Mouse (Mus musculus): ENCODE data around the gene Pithd1. TPM values are rescaled to one million over a fixed set of nuclear protein-coding genes. Genes with fewer than 3 reads are reported as not detected.
A peak's percentile ranks its signal among the peaks of the same experiment; 100 is the strongest.
"Not testable (repeated sequence)": the region's sequence is repeated elsewhere in the genome, so short reads cannot be mapped to it uniquely, and the experiment has no call there.

Pithd1 gene
- total RNA-seq, 1 experiment from 2014 or later, result 30.6 TPM

GRCm38 (mm10) chr4:135993941-135994340 lies 6.9 kb upstream of the Pithd1 start:
- ATAC-seq (replicated peaks; ENCODE audit: low read depth, poor library complexity, severe bottlenecking), result no peak

GRCm38 (mm10) chr4:135987714-135988113 lies 650 bp upstream of the Pithd1 start:
- no peak for ATAC-seq (replicated peaks; ENCODE audit: low read depth, poor library complexity, severe bottlenecking)

- ATAC-seq (replicated peaks; ENCODE audit: low read depth, poor library complexity, severe bottlenecking), result no peak
Measured at GRCm38 (mm10) chr4:135986301-135986942, 642 bp downstream of the Pithd1 start.

GRCm38 (mm10) chr4:135985769-135986168 lies 1.3 kb downstream of the Pithd1 start:
- ATAC-seq (replicated peaks; ENCODE audit: low read depth, poor library complexity, severe bottlenecking), result no peak

DNA sequence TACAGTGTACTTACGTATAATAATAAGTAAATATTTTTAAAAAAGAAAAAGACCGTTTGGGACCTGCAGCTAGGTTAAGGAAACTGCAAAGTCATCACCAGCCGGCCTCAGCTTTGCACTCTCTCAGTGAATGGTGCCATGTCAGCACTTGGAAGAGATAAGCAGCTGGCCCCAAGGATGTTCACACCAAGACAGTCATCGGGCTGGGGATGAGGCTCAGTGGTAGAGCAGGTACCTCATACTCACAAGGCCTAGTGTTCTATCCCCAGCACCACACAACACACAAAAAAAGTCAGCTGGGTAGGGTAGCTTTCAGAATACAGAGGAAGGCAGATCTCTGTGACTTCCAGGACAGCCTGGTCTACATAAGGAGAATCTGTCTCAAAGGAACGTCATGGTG lies 1.9 kb downstream of the Pithd1 start:
- ATAC-seq (replicated peaks; ENCODE audit: low read depth, poor library complexity, severe bottlenecking), result peak; percentile 57; the same call in 1 of the 2 replicates

GRCm38 (mm10) chr4:135984556-135984955 lies 2.5 kb downstream of the Pithd1 start:
- no peak for ATAC-seq (replicated peaks; ENCODE audit: low read depth, poor library complexity, severe bottlenecking)

DNA sequence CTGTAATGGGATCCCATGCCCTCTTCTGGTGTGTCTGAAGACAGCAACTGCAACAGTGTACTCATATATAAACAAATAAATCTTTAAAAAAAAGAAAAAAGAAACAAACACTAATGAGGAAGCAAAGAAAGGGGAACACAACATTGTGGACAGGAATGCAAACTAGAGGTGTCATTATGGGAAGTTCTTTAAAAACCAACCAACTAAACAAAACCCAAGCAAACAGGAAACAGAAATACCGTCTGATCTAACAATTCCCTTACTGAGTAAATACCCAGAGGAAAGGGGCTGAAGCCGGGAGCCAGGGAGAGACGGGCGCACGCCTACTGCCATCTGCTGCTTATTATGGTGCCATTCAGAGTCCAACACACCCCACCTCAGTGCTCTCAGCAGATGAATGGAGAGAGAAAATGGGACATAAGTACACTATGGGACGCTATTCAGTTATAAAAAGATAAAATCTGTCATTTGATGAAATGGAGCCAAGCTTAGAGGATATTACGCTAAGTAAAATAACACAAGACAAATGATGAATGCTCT lies 5.5 kb downstream of the Pithd1 start:
- ATAC-seq (replicated peaks; ENCODE audit: low read depth, poor library complexity, severe bottlenecking), result no peak

GRCm38 (mm10) chr4:135980223-135980622 lies 6.8 kb downstream of the Pithd1 start:
- not testable (repeated sequence) for ATAC-seq (replicated peaks; ENCODE audit: low read depth, poor library complexity, severe bottlenecking)

GRCm38 (mm10) chr4:135976146-135976545 lies 10.9 kb downstream of the Pithd1 start:
- ATAC-seq (replicated peaks; ENCODE audit: low read depth, poor library complexity, severe bottlenecking), result no peak

- peak; percentile 20; the same call in 1 of the 2 replicates for ATAC-seq (replicated peaks; ENCODE audit: low read depth, poor library complexity, severe bottlenecking)
Measured at GRCm38 (mm10) chr4:135972911-135973811, 13.9 kb downstream of the Pithd1 start.

GRCm38 (mm10) chr4:135972556-135972906 lies 14.5 kb downstream of the Pithd1 start, which contains the start of gene Lypla2:
Gene Lypla2 (minus strand): TSS chr4:135972626.
- ATAC-seq (replicated peaks; ENCODE audit: low read depth, poor library complexity, severe bottlenecking), result peak; percentile 53

DNA sequence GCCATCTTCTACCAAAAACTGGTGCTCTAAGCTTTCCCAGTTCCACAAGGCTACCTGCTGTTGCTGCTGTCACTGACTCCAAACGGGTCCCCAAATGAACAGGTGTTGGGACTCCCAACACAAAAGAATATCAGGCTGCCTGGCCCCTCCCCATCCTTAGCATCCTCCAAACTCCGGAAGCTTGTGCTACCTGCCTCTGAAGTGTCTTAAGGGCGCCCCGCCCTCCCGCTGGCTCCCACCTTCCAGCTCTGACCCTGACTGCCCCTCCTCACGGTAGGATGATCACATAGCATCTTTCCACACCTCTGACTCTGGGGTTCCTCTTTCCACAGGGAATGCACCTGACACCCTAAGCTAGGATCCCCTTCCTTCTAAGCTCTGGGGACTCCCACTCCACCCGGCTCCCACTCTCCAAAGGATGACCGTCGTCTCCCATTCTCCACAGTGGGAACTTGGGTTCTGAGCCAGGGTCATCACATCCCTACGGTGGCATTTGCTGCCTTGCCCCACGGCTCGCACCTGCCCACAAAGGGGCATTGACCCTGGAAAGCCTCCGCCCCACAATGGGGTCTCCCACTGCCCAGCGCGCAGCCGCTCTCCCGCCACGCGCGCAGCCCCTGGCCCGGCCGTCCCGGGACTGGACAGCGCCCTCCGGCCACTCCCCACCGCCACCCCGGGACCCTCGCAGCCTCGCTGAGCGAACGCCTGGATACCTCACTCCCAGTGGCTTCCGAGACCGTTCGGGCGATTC lies 15.1 kb downstream of the Pithd1 start:
- no peak for ATAC-seq (replicated peaks; ENCODE audit: low read depth, poor library complexity, severe bottlenecking)

DNA sequence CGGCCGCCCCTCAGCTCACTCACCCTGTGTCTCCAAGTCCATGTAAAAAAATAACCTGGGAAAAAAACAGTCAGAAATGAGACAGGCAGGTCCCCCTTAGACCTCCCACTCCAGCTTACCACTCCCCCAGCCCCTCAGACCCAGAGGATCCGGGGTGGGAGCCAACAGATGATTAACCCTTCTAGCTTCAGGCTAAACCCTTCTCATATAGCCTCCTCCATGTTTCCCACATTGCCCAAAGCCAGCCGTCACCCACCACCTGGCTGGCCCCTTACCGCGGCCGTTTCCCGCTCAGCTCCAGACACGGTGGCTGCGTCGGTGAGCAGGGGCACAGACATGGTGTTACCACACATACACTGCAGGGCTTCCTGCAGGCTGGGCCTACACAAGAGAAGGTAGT lies 16.5 kb downstream of the Pithd1 start:
- ATAC-seq (replicated peaks; ENCODE audit: low read depth, poor library complexity, severe bottlenecking), result no peak

DNA sequence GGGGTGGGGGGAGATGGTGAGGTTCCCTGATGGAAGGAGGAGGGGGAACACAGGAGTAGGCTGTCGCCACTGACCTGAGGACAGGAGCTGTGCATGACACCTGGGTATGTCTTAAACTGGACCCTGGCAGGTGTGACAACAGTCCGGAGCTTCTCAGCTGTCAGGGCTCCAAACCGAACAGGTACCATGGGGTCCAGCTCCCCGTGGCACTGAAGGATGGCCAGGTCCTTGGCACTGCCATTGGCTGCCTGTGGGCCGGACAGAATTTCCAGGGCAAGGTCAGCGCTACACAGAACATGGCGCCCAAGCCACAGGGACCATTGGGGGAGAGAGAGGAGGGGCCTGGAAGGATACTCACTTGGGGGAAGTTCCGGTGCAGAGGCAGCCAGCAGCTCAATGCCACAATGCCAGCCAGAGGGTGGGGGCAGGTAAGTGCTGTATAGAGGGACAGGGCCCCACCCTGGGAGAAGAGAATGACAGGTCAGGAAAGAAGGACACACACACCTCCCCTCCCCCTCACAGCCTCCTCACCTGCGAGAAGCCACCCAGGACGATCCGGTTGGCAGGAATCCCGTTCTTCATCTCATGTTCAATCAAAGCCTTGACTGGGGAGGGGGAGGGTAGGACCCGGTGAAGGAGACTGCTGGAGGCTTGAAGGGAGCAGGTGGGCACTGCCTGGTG lies 17.9 kb downstream of the Pithd1 start:
- no peak for ATAC-seq (replicated peaks; ENCODE audit: low read depth, poor library complexity, severe bottlenecking)

DNA sequence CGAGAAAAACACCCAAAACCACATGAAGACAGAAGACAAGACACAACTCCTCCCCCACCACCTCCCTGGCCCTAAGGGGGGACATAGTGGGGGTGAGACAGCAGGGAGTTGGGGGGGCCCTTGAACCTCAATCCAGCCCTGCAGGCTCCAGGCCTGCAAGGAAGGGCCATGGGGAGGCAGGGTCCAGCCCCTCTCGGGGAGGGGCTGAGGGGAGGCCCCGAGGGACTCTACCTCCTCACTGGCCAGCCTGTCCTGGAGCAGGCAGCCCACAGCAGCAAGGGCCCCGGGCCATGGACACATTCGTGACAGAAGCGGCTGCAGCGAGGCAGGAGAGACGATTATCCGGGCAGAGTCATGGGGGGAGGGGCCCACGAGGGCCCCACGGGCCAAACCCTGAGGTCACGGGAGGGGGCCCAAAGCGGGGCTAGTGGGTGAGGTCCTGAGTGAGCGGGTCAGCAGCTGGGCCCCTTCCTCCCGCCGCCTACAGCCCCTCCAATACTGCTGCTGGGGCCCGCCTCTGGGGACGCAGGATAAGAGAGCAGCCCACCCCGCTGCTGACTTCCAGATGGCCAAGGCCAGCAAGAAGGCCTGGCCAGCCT lies 18.7 kb downstream of the Pithd1 start:
- no peak for ATAC-seq (replicated peaks; ENCODE audit: low read depth, poor library complexity, severe bottlenecking)

DNA sequence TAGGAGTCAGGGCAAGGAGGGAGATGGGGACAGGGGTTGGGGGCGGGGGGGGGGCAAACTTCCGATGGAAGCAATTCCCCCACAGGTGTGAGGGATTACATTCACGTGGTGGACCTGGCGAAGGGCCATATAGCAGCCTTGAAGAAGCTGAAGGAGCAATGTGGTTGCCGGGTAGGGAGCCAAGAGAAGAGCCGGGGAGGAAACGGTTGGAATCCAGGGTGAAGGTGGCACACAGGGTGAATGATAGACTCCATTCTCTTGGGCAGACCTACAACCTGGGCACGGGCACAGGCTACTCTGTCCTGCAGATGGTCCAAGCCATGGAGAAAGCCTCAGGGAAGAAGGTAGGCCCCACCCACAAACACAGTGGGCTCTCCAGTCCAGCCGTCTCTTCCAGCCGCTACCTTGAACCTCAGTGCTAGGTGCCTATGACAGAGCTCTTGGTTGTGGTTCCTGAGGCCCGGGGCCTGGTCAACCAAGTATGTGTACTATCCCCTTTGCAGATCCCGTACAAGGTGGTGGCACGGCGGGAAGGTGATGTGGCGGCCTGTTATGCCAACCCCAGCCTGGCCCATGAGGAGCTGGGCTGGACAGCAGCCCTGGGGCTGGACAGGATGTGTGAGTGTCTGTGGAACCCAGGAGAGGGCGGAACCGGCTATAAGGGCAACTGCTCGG lies 19.8 kb downstream of the Pithd1 start:
- no peak for ATAC-seq (replicated peaks; ENCODE audit: low read depth, poor library complexity, severe bottlenecking)

DNA sequence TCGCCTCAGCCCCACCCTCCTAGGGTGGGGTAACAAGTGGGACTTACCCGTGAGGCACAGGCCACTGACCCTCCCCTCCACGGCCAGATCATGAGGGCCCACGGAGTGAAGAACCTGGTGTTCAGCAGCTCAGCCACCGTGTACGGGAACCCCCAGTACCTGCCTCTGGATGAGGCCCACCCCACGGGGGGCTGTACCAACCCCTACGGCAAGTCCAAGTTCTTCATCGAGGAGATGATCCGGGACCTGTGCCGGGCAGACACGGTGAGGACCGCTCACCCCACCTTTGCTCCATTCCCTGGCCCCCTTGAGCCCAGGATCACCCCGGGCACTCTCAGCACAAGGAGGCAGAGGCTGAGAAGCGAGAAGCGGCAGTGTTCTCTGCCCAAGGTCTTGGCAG lies 20.8 kb downstream of the Pithd1 start:
- no peak for ATAC-seq (replicated peaks; ENCODE audit: low read depth, poor library complexity, severe bottlenecking)

GRCm38 (mm10) chr4:135965113-135965512 lies 22.0 kb downstream of the Pithd1 start:
- ATAC-seq (replicated peaks; ENCODE audit: low read depth, poor library complexity, severe bottlenecking), result no peak

- peak; percentile 12; the same call in 1 of the 2 replicates for ATAC-seq (replicated peaks; ENCODE audit: low read depth, poor library complexity, severe bottlenecking)
Measured at GRCm38 (mm10) chr4:135964426-135964825, 22.6 kb downstream of the Pithd1 start.

All from common myeloid progenitor, adult 5-6 weeks (primary cell).